Mouse (Mus musculus): ENCODE measurements around the gene Pde3a.

The Pde3a gene

GRCm38 (mm10) chr6:141495634-141496418 is 246.8 kb downstream of the Pde3a start:
- no peak for DNase-seq (ENCODE audit: low spot score)

- no peak for DNase-seq (ENCODE audit: low spot score)
Measured at GRCm38 (mm10) chr6:141499511-141499910, 250.4 kb downstream of the Pde3a start.

GRCm38 (mm10) chr6:141501171-141501570 is 252.1 kb downstream of the Pde3a start:
- DNase-seq (ENCODE audit: low spot score): no peak

GRCm38 (mm10) chr6:141522541-141522940 is 273.5 kb downstream of the Pde3a start:
- DNase-seq (ENCODE audit: low spot score): no peak

- no peak for DNase-seq (ENCODE audit: low spot score)
Measured at GRCm38 (mm10) chr6:141523747-141524640, 274.9 kb downstream of the Pde3a start, which contains the start of gene Slco1c1. Slco1c1 (plus strand) TSS chr6:141524368.

- DNase-seq (ENCODE audit: low spot score): no peak
Measured at GRCm38 (mm10) chr6:141525787-141526186, 276.7 kb downstream of the Pde3a start.

GRCm38 (mm10) chr6:141530865-141531264 is 281.8 kb downstream of the Pde3a start:
- DNase-seq (ENCODE audit: low spot score): no peak

- no peak for DNase-seq (ENCODE audit: low spot score)
Measured at GRCm38 (mm10) chr6:141537298-141537697, 288.2 kb downstream of the Pde3a start.

- no peak for DNase-seq (ENCODE audit: low spot score)
Measured at GRCm38 (mm10) chr6:141541136-141541535, 292.1 kb downstream of the Pde3a start.

GRCm38 (mm10) chr6:141543344-141543743 is 294.3 kb downstream of the Pde3a start:
- no peak for DNase-seq (ENCODE audit: low spot score)

Data from urinary bladder, postnatal 25 days (tissue).